Mouse (Mus musculus): ENCODE measurements around the gene Uqcc1. TPM values are rescaled to one million over a fixed set of nuclear protein-coding genes. Genes with fewer than 3 reads are reported as not detected.

Gene Uqcc1
- total RNA-seq (2022): 100 to 1,000 TPM; 275 to 349 (median 295) TPM

GRCm38 (mm10) chr2:155929531-155930442 is at the start of gene Uqcc1:
Gene Uqcc1 (minus strand): TSS chr2:155930310.
- DNase-seq (ENCODE audit: low spot score): peak; percentile 96

DNA sequence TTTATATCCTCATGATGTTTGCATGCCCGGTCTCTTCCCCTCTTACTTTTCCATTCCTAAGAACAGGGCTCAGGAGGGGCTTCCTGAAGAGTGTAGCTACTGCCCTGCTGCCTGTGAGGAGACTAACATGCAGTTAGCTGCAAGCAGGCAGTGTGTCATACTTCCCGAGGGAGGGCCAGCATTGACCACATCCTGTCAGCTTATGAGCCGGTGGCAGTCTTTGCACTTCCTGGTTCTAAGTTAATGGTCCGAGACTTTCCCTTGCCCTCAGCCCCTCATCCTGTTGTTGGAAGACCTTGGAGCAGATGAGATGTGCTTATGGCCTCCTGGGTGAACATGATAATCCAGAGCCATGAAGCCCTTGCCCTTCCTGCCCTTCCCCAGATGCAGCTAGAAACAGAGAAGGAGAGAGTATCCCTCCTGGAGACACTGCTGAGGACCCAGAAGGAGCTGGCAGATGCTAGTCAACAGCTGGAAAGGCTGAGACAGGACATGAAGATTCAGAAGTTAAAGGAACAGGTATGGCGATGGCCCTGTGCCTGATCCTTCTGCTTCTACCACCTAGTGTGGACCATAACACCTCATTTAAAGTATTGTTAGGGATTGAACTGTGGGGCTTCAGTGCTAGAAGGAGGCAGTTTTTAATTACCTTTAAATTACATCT is 49.4 kb upstream of the Uqcc1 start:
- peak; percentile 65 for DNase-seq (ENCODE audit: low spot score)

DNA sequence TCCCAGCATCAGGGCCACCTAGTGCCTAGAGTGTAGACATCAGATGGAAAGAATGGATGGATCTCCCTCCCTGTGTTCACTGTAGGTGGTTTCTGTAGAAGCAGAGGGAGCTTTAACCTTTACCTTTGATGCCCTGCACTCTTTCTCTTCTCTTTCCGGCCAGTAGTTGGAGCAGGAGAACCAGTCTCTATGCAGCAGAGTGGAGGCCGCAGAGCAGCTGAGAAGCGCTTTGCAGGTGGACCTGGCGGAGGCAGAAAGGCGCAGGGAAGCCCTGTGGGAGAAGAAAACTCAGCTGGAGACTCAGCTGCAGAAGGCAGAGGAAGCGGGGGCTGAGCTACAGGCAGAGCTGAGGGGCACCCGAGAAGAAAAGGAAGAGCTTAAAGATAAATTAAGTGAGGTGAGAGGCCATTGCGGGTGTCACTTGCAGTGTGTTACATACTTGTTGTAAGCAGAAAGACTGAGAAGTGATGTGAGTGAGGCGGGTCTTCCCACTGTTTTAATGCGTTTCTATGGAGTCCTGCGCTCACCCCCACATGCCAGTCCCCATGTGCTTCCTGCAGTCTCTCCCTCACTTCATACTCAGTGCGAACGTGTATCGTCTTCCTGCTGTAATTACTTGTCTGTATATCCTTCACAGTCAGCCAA is 44.1 kb upstream of the Uqcc1 start:
- DNase-seq (ENCODE audit: low spot score): no peak

GRCm38 (mm10) chr2:155973348-155973747 is 43.2 kb upstream of the Uqcc1 start:
- no peak for DNase-seq (ENCODE audit: low spot score)

DNA sequence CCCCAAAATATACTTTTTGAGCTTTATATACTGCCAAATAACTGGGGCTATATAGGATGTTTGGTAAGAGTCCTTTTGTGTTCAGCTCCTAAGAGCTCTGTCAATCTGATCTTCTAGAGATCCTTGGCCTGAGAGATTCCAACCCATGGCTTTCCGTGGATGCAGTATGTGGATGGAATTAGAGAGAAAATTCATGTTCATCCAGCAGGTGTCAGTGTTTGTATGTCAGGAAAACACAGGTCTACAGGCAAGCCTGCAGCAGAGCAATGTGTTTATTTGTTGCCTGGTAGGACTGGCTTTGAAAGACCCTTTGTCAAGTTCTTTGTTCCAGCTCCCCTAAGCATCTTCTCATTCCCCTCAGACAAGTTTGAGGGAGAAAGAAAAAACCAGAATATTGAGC is 32.9 kb upstream of the Uqcc1 start:
- no peak for DNase-seq (ENCODE audit: low spot score)

GRCm38 (mm10) chr2:155961862-155962261 is 31.8 kb upstream of the Uqcc1 start:
- no peak for DNase-seq (ENCODE audit: low spot score)

- no peak for DNase-seq (ENCODE audit: low spot score)
Observed at GRCm38 (mm10) chr2:155959981-155960380, 29.9 kb upstream of the Uqcc1 start.

GRCm38 (mm10) chr2:155956134-155957059 is 26.3 kb upstream of the Uqcc1 start, which contains the start of gene Cep250:
Gene Cep250 (plus strand): TSS chr2:155956458.
- peak; percentile 91 for DNase-seq (ENCODE audit: low spot score)

DNA sequence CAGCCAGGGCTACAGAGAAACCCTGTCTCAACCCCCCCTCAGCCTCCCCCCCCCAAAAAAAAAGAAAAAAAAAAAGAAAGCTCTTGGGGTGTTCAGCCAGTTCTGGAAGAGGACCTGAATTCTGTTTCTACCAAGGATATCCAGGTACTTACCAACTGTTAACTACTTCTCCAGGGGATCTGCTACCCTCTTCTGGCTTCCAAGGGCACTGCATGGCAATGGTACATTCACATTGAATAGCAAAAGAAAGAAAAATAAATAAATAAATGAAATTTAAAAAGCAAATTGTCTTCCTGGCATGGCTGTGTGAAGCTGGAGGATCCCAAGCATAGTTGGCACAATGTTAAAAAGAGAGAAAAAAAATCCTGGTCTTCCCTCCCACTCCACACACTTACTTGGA is 21.9 kb upstream of the Uqcc1 start:
- DNase-seq (ENCODE audit: low spot score): no peak

DNA sequence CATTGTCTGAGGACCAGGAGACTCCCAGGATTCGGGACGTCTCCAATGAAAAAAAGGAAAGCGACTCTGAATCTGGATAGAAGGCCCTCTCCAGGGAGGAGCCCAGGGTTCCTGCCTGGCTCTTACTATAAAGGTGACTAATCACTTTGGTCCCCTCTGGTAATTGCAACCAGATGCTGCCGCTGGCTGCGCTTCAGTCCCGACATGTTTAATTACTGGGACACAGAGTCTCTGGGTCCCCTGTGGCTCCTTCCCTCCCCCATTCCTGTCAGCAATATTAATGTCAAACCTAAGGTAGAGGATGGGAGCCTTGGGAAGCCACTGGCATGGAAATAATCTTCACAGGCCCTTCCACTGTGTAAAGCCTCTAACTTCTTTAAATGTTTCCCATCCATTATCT is 19.3 kb upstream of the Uqcc1 start:
- no peak for DNase-seq (ENCODE audit: low spot score)

DNA sequence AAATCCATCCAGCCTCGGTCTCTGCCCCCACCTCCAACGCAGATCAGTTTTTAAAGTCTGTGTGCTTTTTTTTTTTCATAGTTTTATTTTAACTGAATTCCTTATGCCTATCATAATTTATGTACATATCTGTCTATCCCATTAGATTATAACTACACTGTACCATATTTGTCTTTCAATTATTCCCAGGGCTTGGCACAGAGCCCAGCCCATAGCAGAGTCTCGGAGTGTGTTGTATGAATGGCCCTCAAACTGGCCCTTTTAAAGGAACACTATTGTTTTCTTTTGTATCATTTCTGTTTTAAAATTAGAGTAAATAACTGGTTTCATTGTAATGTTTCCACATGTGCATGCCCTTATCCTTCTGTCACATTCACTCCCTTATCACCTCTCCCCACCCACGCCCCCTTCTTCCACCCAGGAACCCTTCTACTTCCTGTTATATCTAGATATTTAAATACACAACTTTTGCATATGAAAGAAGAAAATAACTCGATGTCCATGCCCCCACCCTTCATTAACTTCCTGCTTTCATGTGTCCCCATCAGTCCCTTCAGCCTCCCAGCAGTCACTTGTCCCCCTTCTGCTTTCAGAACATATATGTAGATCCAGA is 17.4 kb upstream of the Uqcc1 start:
- DNase-seq (ENCODE audit: low spot score): no peak

DNA sequence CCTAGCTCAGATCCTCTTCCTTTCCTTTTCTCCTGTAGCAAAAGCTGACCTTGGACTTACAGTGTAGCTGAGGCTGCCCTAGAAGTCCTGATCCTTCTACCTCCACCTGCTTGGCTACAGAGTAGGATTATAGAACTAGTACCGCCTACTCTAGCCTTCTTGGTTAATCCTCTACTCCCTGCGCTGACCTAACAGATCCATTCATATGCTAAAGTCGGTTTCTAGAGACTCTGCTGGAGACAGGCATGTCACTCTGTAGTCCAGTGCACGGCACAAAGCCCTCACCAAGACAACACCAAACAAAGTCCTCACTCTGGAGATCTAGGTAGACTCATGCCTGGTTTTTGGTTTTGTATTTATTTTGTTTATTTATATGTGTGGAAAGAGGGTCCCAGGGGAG is 16.4 kb upstream of the Uqcc1 start:
- DNase-seq (ENCODE audit: low spot score): no peak

- DNase-seq (ENCODE audit: low spot score): peak; percentile 48
Observed at GRCm38 (mm10) chr2:155946069-155946468, 16.0 kb upstream of the Uqcc1 start.

- no peak for DNase-seq (ENCODE audit: low spot score)
Observed at GRCm38 (mm10) chr2:155945580-155945979, 15.5 kb upstream of the Uqcc1 start.

DNA sequence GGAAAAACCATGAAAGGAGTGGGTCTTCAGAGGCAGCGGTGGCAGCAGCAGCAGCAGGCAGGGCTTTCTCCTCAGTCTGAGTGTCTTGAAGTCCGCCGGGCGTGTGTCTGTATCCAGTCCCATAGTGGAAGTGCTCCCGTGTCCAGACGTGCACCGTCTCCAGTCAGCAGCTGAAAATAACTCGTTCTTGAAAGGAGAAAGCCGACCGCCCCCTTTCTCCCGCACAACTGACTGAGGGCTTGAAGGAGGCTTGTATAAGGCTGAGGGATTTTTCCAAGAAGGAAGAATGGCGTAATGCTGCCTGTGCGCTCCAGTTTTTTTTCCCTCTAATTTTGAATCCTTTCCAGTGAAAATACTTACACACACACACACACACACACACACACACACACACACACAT is 15.0 kb upstream of the Uqcc1 start, which contains the start of gene Gdf5:
Gene Gdf5 (minus strand): TSS at position 244 of the 400 bp plus-strand sequence.
- DNase-seq (ENCODE audit: low spot score): no peak

DNA sequence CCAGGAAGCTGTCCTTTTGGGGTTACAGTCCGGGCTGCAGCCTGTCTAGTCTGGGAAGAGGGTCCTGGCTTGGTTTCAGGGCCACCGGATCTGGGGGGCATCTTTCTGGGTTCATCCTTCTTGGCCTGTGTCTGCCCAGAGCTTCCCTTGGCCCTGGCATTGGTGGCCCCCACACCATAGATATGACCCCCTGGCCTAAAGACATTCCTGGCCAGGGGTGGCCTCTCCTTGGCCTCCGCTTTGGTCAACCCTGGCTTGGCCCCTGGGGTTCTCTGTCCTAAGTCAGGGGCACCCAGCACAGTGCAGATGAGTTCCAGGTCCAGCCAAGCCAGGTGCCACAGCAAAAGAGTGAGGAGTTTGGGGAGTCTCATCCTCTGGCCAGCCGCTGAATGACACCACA is 14.6 kb upstream of the Uqcc1 start:
- DNase-seq (ENCODE audit: low spot score): no peak

DNA sequence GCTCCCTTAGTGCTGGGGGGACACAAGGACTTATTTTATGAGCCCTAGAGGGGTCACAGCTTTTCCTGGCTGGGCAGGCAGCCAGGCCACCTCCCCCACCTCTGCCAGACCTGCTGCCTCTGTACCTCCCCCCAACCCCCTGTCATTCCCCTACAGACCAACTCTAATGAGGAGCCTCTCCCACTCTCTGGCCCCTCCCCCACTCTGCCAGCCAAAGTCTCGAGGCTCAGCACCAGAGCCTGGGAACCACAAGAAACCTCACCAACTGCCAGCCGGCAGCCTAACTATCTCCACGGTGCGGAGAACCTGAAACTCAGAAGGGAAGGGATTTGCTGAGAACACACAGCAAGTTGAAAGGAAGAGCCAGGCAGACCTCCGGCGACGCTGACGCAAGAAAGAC is 13.4 kb upstream of the Uqcc1 start:
- DNase-seq (ENCODE audit: low spot score): no peak

DNA sequence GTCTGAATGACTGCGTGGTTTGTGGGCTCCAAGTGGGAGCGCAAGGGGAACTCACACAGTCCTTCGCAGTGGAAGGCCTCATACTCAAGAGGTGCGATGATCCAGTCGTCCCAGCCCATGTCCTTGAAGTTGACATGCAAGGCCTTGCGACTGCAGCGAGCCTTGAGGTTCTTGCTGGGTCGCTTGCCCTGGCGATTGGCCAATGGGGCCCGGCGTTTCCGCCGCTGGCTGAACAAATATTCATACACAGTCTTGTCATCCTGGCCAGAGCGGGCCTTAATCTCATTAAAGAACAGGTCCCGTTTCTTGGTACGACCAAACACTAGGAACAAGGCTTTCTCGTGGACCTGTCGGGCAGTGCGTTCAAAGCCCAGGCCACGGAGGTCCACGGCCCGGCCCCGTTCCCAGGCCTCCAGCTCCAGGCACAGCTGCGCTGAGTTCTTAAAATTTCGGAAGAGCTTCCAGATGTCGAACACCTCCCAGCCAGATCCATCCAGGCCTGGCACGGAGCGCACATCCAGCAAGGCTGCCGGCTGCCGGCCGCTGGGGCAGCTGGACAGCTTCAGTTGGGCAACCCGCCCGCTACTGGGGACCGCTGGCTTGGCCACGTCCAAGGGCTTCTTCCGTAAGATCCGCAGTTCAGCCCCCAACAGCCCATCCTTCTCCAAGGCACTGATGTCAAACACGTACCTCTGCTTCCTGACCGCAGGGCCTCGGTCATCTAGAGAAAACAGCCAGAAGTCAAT is 11.8 kb upstream of the Uqcc1 start:
- DNase-seq (ENCODE audit: low spot score): no peak

- no peak for DNase-seq (ENCODE audit: low spot score)
Observed at GRCm38 (mm10) chr2:155940681-155941080, 10.6 kb upstream of the Uqcc1 start, which contains the start of gene Gm15557. Gene Gm15557 (plus strand): TSS chr2:155940728.
